Mouse (Mus musculus) myocyte (in vitro differentiated cells): ENCODE data around the gene Bckdha.

ENCODE experiments used
- CEBPB ChIP-seq: IDR thresholded peaks from 2 replicates; pipeline ENCODE4 v1.6.1; 2011; ENCODE audit warnings: mild to moderate bottlenecking, moderate library complexity; ENCODE audit not compliant: poor library complexity, insufficient read depth, severe bottlenecking
- E2F4 ChIP-seq: IDR thresholded peaks from one replicate; pipeline ENCODE4 v1.6.1; 2011; ENCODE audit warnings: mild to moderate bottlenecking, control low read depth, moderate library complexity; ENCODE audit not compliant: insufficient read depth
- MAX ChIP-seq: IDR thresholded peaks from one replicate; pipeline ENCODE4 v1.6.1; 2011; ENCODE audit warnings: low read depth, mild to moderate bottlenecking, control low read depth
- MYOD1 ChIP-seq, 3 experiments: IDR thresholded peaks; one replicate each; pipeline ENCODE4 v1.6.1; 2011; ENCODE audit warnings: control low read depth in 2 of 3, low read depth in 2 of 3, mild to moderate bottlenecking in 2 of 3, moderate library complexity in 1 of 3; ENCODE audit not compliant: insufficient read length in 2 of 3, control insufficient read depth in 1 of 3
- MYOG ChIP-seq, 3 experiments: IDR thresholded peaks; one replicate each; pipeline ENCODE4 v1.6.1; 2011; ENCODE audit warnings: control low read depth in 2 of 3, low read depth in 2 of 3, mild to moderate bottlenecking in 2 of 3; ENCODE audit not compliant: insufficient read length in 2 of 3, control insufficient read depth in 1 of 3, insufficient read depth in 1 of 3
- POLR2A ChIP-seq: IDR thresholded peaks from one replicate; pipeline ENCODE4 v1.6.1; 2011; ENCODE audit warnings: low read depth, mild to moderate bottlenecking, control low read depth, moderate library complexity; ENCODE audit not compliant: insufficient read length
- POLR2AphosphoS2 ChIP-seq: IDR thresholded peaks from one replicate; pipeline ENCODE4 v1.6.1; 2011; ENCODE audit warnings: low read depth, control low read depth; ENCODE audit not compliant: insufficient read length
- REST ChIP-seq: IDR thresholded peaks from one replicate; pipeline ENCODE4 v1.6.1; 2011; ENCODE audit warnings: mild to moderate bottlenecking, control low read depth, moderate library complexity; ENCODE audit not compliant: insufficient read depth, insufficient read length
- SRF ChIP-seq: IDR thresholded peaks from one replicate; pipeline ENCODE4 v1.6.1; 2011; ENCODE audit warnings: low read depth; ENCODE audit not compliant: control insufficient read depth, insufficient read length
- TCF12 ChIP-seq: IDR thresholded peaks from one replicate; pipeline ENCODE4 v1.6.1; 2011; ENCODE audit warnings: mild to moderate bottlenecking, control low read depth; ENCODE audit not compliant: poor library complexity, insufficient read depth, severe bottlenecking
- TCF3 ChIP-seq: IDR thresholded peaks from one replicate; pipeline ENCODE4 v1.6.1; 2011; ENCODE audit warnings: low read depth, control low read depth; ENCODE audit not compliant: insufficient read length
- USF1 ChIP-seq: IDR thresholded peaks from one replicate; pipeline ENCODE4 v1.6.1; 2011; ENCODE audit warnings: low read depth, mild to moderate bottlenecking, control low read depth, moderate library complexity

GRCm38 (mm10) chr7:25644631-25645030 lies 14.2 kb downstream of the Bckdha start:
- TF ChIP-seq POLR2A (no peak), TCF3 (no peak), USF1 (no peak), MAX (no peak), E2F4 (no peak), TCF12 (no peak), MYOD1 (IDR thresholded peaks at IDR 0.05; ENCODE audit: control insufficient read depth in 1 of 3, insufficient read length in 2 of 3, low read depth in 2 of 3) (no peak), POLR2AphosphoS2 (no peak), REST (no peak), SRF (no peak), MYOG (IDR thresholded peaks at IDR 0.05; ENCODE audit: control insufficient read depth in 1 of 3, insufficient read depth in 1 of 3, insufficient read length in 2 of 3, low read depth in 2 of 3) (no peak), CEBPB (no peak)
